ENCODE assay signal across 10 mouse cellular contexts in genomic region chr11:46864809-46865208, GRCm38 (mm10). TPM values are rescaled to one million over a fixed set of nuclear protein-coding genes. Genes with fewer than 3 reads are reported as not detected.
DNase-seq lines count a peak whose midpoint lies in the region; ATAC-seq and TF ChIP-seq lines count a peak whose summit lies in the region.
"Had no signal": no experiment of that assay in that cellular context is flagged by ENCODE, and none has a peak within 500 bp of the region (broad histone marks: within the 10 kb centered on the region; RNA-seq: fewer than 3 reads in every experiment).

No protein-coding gene starts in this region.

- no peaks in the 10 kb centered on the region for H3K79me2 ChIP-seq in liver, adult 2 months (ENCODE audit: control insufficient read depth, insufficient read depth, low read length)

- no peak overlapping the region for H3K4me3 ChIP-seq in liver, adult 2 months (ENCODE audit: insufficient read depth, low read depth, low read length)
- H3K4me3 ChIP-seq in liver, embryonic 12.5 days, result no peak overlapping the region
- H3K4me3 ChIP-seq in limb, embryonic 11.5 days (ENCODE audit: low read depth, low read length), result no peak overlapping the region
- H3K4me3 ChIP-seq: limb, embryonic 12.5 days had no signal

- TF ChIP-seq POLR2A in liver, adult 2 months (IDR thresholded peaks at IDR 0.05; ENCODE audit: extremely low read depth, insufficient read depth, low read length), result no peak

- H3K4me2 ChIP-seq in liver, embryonic 12.5 days, result no peak overlapping the region
- H3K4me2 ChIP-seq in limb, embryonic 11.5 days (ENCODE audit: low read depth, severe bottlenecking), result no peak overlapping the region
- H3K4me2 ChIP-seq: limb, embryonic 12.5 days had no signal

- 59% methylated on average over 1 of the region's 1 CpGs for WGBS in liver, adult 2 months
- 76% methylated on average over 1 of the region's 1 CpGs for WGBS in liver, embryonic 12.5 days (ENCODE audit: insufficient replicate concordance)
- 80% methylated on average over 1 of the region's 1 CpGs for WGBS in limb, embryonic 11.5 days

- no peaks in the 10 kb centered on the region for H3K9me3 ChIP-seq in liver, embryonic 12.5 days (replicated peaks)
- no peaks in the 10 kb centered on the region for H3K9me3 ChIP-seq in limb, embryonic 11.5 days (ENCODE audit: control insufficient read depth, low read length)
- H3K9me3 ChIP-seq: G1E; limb, embryonic 12.5 days had no signal

- intact Hi-C loops in gastrocnemius, postnatal 36 days (cut with DNase I), result no loop called here

- DNase-seq in cerebellum, adult 8-10 months, result peak; percentile 1
- no peak for DNase-seq in liver, adult 2 months (ENCODE audit: extremely low read depth, low read depth, low spot score)
- peak; percentile 49 for DNase-seq in embryo, embryonic 10.5 days (ENCODE audit: low spot score)
- DNase-seq in limb, embryonic 11.5 days (ENCODE audit: low spot score), result peak; percentile 40
- DNase-seq in gastrocnemius, postnatal 36 days, result no peak
- no peak for DNase-seq in spleen, postnatal 4 days (ENCODE audit: low spot score in 2 of 2)

- no peaks in the 10 kb centered on the region for H3K27me3 ChIP-seq in liver, adult 2 months (ENCODE audit: control insufficient read depth, insufficient read depth, low read length)
- no peaks in the 10 kb centered on the region for H3K27me3 ChIP-seq in liver, embryonic 12.5 days (replicated peaks)
- no peaks in the 10 kb centered on the region for H3K27me3 ChIP-seq in limb, embryonic 11.5 days (ENCODE audit: control insufficient read depth, insufficient read depth, low read length)
- H3K27me3 ChIP-seq: limb, embryonic 12.5 days had no signal

- ATAC-seq in cerebellum, adult (ENCODE audit: insufficient number of reproducible peaks, low FRiP score, low TSS enrichment), result no peak
- ATAC-seq in liver, embryonic 12.5 days, result no peak
- ATAC-seq in limb, embryonic 11.5 days (ENCODE audit: insufficient number of reproducible peaks, low FRiP score, low TSS enrichment, low read depth), result no peak

- H3K27ac ChIP-seq in liver, adult 2 months (replicated peaks; ENCODE audit: insufficient read depth, low read depth, low read length), result no peak overlapping the region
- H3K27ac ChIP-seq in liver, embryonic 12.5 days, result no peak overlapping the region
- H3K27ac ChIP-seq in limb, embryonic 11.5 days (replicated peaks; ENCODE audit: low read depth, low read length), result no peak overlapping the region
- H3K27ac ChIP-seq: limb, embryonic 12.5 days had no signal

- H3K9ac ChIP-seq in liver, adult 2 months (ENCODE audit: low read depth, low read length), result no peak overlapping the region
- no peak overlapping the region for H3K9ac ChIP-seq in liver, embryonic 12.5 days
- no peak overlapping the region for H3K9ac ChIP-seq in limb, embryonic 11.5 days (ENCODE audit: low read length)
- H3K9ac ChIP-seq: limb, embryonic 12.5 days had no signal

- no peaks in the 10 kb centered on the region for H3K4me1 ChIP-seq in liver, adult 2 months (ENCODE audit: control insufficient read depth, insufficient read depth, low read length)
- H3K4me1 ChIP-seq in liver, embryonic 12.5 days, result no peaks in the 10 kb centered on the region
- no peaks in the 10 kb centered on the region for H3K4me1 ChIP-seq in limb, embryonic 11.5 days (ENCODE audit: control insufficient read depth, insufficient read depth, low read length)
- H3K4me1 ChIP-seq: limb, embryonic 12.5 days had no signal

- H3K36me3 ChIP-seq in liver, adult 2 months (ENCODE audit: control insufficient read depth, insufficient read depth, low read length), result no peaks in the 10 kb centered on the region
- no peaks in the 10 kb centered on the region for H3K36me3 ChIP-seq in liver, embryonic 12.5 days
- no peaks in the 10 kb centered on the region for H3K36me3 ChIP-seq in limb, embryonic 11.5 days (ENCODE audit: control insufficient read depth, insufficient read depth, low read length)
- H3K36me3 ChIP-seq: G1E; limb, embryonic 12.5 days had no signal

- TF ChIP-seq CTCF in liver, adult 2 months (IDR thresholded peaks at IDR 0.05; ENCODE audit: low read depth, low read length), result peak; percentile 23; the same call in 1 of the 2 replicates

RNA-seq across cellular contexts. Expression of gene Timd4, which starts 54.2 kb away (rescaled TPM):
- 5.3 and 5.4 TPM in 2 replicates for total RNA-seq in liver, adult 2 months (2014; rRNA removed)
- polyA plus RNA-seq in liver, adult 2 months (2012; rRNA removed), result 1.8 and 3.0 TPM in 2 replicates
- 5.0 TPM in 2 replicates for polyA plus RNA-seq in liver, embryonic 12.5 days (2016; fragmentation: Nextera tagmentation; extraction: Ambion mirVana)
- polyA plus RNA-seq in limb, embryonic 11.5 days (2014; fragmentation: Nextera tagmentation; extraction: Ambion mirVana), result 0.11 and 0.31 TPM in 2 replicates
- under 1 TPM; 0.18 to 0.42 TPM for total RNA-seq in gastrocnemius, postnatal 36 days (2021)
- total RNA-seq: G1E had no signal
- polyA plus RNA-seq: G1E; limb, embryonic 12.5 days had no signal

Comparison
In these comparisons a context has a peak if more than half of its experiments do, and no peak if none do; other contexts are left out.
1. DNase-seq: peak in cerebellum, adult 8-10 months (single experiment), embryo, embryonic 10.5 days (single experiment) and limb, embryonic 11.5 days (single experiment); none in liver, adult 2 months (single experiment), gastrocnemius, postnatal 36 days (0 of 2) and spleen, postnatal 4 days (0 of 2).